Mouse (Mus musculus) heart, embryonic 13.5 days (tissue): ENCODE results near the gene Hnrnpc. TPM values are rescaled to one million over a fixed set of nuclear protein-coding genes. Genes with fewer than 3 reads are reported as not detected.

Experiments
- ATAC-seq: fragments of 200-750 bp; cut with Nextera tagmentation; 2 replicates; pipeline ENCODE4 v1.8.0; 2017; ENCODE audit warnings: moderate TSS enrichment; ENCODE audit not compliant: insufficient number of reproducible peaks, low FRiP score, low TSS enrichment; ENCODE audit errors: extremely low read depth
- H3K27ac ChIP-seq: fragments of 300-500 bp; sonication (generic); replicated peaks from 2 replicates; pipeline ENCODE4 v1.5.1; 2015; ENCODE audit warnings: moderate library complexity, mild to moderate bottlenecking, inconsistent platforms
- H3K27me3 ChIP-seq: fragments of 300-500 bp; sonication (generic); replicated peaks from 2 replicates; pipeline ENCODE4 v1.6.1; 2015; ENCODE audit warnings: mild to moderate bottlenecking, inconsistent platforms
- H3K36me3 ChIP-seq: fragments of 300-500 bp; sonication (generic); 2 replicates; pipeline ENCODE4 v1.6.1; 2015; ENCODE audit warnings: mild to moderate bottlenecking, inconsistent platforms
- H3K4me1 ChIP-seq: fragments of 300-500 bp; sonication (generic); 2 replicates; pipeline ENCODE4 v1.6.1; 2015; ENCODE audit warnings: inconsistent platforms
- H3K4me2 ChIP-seq: fragments of 300-500 bp; sonication (generic); 2 replicates; pipeline ENCODE4 v1.6.1; 2015; ENCODE audit warnings: inconsistent platforms, mild to moderate bottlenecking, moderate library complexity
- H3K4me3 ChIP-seq: fragments of 300-500 bp; sonication (generic); 2 replicates; pipeline ENCODE4 v1.5.1; 2015; ENCODE audit warnings: moderate library complexity, mild to moderate bottlenecking, inconsistent platforms
- H3K9ac ChIP-seq: fragments of 300-500 bp; sonication (generic); 2 replicates; pipeline ENCODE4 v1.6.1; 2015; ENCODE audit warnings: inconsistent platforms, mild to moderate bottlenecking, moderate library complexity
- H3K9me3 ChIP-seq: fragments of 300-500 bp; sonication (generic); 2 replicates; pipeline ENCODE4 v1.6.1; 2016; ENCODE audit warnings: inconsistent platforms
- WGBS: fragments of 180-500 bp; shearing (Covaris S2); methylation state at CpG from one replicate; pipeline ENCODE4 v1.1.7; 2015; ENCODE audit warnings: mixed read lengths; 5-methylcytosine and 5-hydroxymethylcytosine counted together
- polyA plus RNA-seq: library from polyadenylated mRNA; unstranded; fragments of >200 nt; fragmentation: Nextera tagmentation; extraction: Ambion mirVana; gene quantifications from 2 replicates; pipeline ENCODE4 v1.2.1, GENCODE M21; 2015

Gene Hnrnpc
- 340 and 392 TPM in 2 replicates for polyA plus RNA-seq

DNA sequence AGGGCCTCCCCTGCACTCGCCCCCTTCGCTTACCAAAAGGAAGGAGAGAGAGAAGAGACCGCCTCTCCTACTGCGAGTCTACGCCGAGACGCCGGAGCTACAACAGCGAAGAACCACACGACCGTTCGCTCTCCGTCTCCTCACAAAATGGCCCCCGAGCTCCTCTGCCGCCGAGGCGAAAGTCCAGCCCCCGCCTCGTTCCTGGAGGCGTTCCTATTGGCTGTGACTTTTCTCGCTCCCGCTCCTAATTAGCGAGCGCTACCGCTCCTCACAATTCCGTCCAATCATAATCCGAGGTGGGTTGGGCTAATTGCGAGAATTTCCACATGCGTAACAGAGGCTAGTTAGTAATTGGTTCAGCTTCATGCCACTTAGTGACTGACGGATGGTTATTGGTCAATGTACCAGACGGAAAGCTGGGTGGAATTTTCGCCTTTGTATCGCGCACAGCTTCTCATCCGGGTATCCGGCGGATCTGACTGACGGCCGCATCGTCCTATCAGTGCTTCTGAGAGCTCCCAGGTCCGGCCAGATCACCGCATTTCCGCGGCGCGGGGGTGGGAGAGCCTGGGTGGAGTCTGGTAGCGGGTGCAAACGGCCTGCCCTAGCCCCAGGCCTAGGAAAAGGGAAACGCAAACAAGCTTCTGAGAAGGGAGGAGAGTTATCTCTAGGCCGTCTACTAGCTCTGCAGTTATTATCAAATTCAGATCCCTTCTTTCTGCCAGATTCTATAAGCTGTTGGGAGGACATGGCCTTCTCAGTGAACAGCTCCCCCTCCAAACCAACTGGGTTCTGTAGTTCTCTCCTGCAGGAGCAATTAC lies at the start of gene Hnrnpc:
Gene Hnrnpc, minus strand, starts transcription at position 173 of the 821 bp plus-strand sequence.
- Histone ChIP-seq H3K36me3 (peaks cover 12% of the 10 kb centered on the region), H3K4me3 (peak within 1 kb of the TSS; percentile 99), H3K27ac (peak within 1 kb of the TSS; percentile 99), H3K27me3 (no peaks in the 10 kb centered on the region), H3K9ac (peak within 1 kb of the TSS; percentile 100), H3K9me3 (no peaks in the 10 kb centered on the region), H3K4me2 (peak within 1 kb of the TSS; percentile 79), H3K4me1 (peaks cover 43% of the 10 kb centered on the region)
- WGBS, result under 1% methylated on average over 50 of the region's 50 CpGs
- ATAC-seq, result peak; percentile 97

DNA sequence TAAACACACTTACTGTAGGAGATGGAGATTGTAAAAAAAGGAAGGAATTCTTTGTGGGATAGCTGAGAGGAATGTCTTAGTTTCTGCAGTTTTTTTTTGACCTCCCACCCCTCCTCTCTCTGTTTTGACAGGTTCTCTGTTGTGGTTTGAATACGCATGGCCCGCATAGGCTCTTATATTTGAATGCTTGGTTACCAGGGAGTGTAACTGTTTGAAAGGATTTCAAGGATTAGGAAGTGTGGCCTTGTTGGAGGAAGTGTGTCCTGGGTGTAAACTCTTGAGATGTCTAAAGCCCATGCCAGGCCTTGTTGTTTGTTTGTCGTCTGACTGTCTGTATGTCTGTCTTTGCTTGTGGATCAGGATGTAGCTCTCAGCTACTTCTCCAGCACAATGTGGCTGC lies 48.8 kb upstream of the Hnrnpc start:
- no peak overlapping the region for H3K27ac ChIP-seq
- 0 out of 2 replicates have a peak, but pooled peaks cover 3% of the 10 kb centered on the region for H3K36me3 ChIP-seq
- no peaks in the 10 kb centered on the region for H3K27me3 ChIP-seq
- ATAC-seq, result no peak
- H3K4me2 ChIP-seq, result no peak overlapping the region
- H3K4me3 ChIP-seq, result no peak overlapping the region
- 51% methylated on average over 3 of the region's 3 CpGs for WGBS
- no peaks in the 10 kb centered on the region for H3K4me1 ChIP-seq
- no peaks in the 10 kb centered on the region for H3K9me3 ChIP-seq
- H3K9ac ChIP-seq, result no peak overlapping the region

- Histone ChIP-seq H3K27ac (no peak overlapping the region), H3K36me3 (no peaks in the 10 kb centered on the region)
- 38% methylated on average over 7 of the region's 7 CpGs for WGBS
Measured at GRCm38 (mm10) chr14:52152179-52152578, 48.4 kb upstream of the Hnrnpc start.

GRCm38 (mm10) chr14:52149888-52150287 lies 46.1 kb upstream of the Hnrnpc start:
- Histone ChIP-seq H3K27ac (no peak overlapping the region), H3K9me3 (no peaks in the 10 kb centered on the region), H3K27me3 (no peaks in the 10 kb centered on the region), H3K4me3 (no peak overlapping the region), H3K9ac (no peak overlapping the region), H3K4me2 (no peak overlapping the region), H3K36me3 (no peaks in the 10 kb centered on the region), H3K4me1 (no peaks in the 10 kb centered on the region)
- ATAC-seq, result no peak
- WGBS, result 63% methylated on average over 4 of the region's 4 CpGs

More at GRCm38 (mm10) chr14:52152179-52152578, 48.4 kb upstream of the Hnrnpc start:
- no peak overlapping the region for H3K4me3 ChIP-seq
- H3K4me1 ChIP-seq, result no peaks in the 10 kb centered on the region
- no peaks in the 10 kb centered on the region for H3K27me3 ChIP-seq
- H3K9me3 ChIP-seq, result no peaks in the 10 kb centered on the region
- peak overlapping the region; percentile 14; the same call in 1 of the 2 replicates for H3K4me2 ChIP-seq
- no peak for ATAC-seq
- H3K9ac ChIP-seq, result no peak overlapping the region

DNA sequence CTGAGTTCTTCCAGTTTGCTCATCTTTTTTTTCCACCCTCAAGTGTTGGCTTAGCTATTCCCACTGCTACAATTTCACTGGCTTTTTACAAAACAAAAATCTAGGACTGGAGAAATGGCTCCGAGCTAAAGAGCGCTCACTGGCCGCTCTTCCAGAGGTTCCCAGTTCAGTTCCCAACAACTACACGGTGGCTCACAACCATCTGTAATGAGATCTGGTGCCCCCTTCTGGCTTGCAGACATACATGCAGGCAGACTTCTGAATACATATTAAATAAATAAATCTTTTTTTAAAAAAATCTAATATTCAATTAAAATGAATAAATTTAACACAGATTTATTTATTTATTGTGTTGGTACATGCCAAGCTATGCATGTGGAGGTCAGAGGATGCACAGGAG lies 42.7 kb upstream of the Hnrnpc start:
- Histone ChIP-seq H3K4me2 (no peak overlapping the region), H3K9ac (no peak overlapping the region), H3K4me3 (no peak overlapping the region), H3K9me3 (no peaks in the 10 kb centered on the region), H3K36me3 (no peaks in the 10 kb centered on the region), H3K4me1 (no peaks in the 10 kb centered on the region), H3K27me3 (no peaks in the 10 kb centered on the region), H3K27ac (no peak overlapping the region)
- ATAC-seq, result no peak
- 63% methylated on average over 4 of the region's 4 CpGs for WGBS

GRCm38 (mm10) chr14:52144165-52144564 lies 40.3 kb upstream of the Hnrnpc start:
- Histone ChIP-seq H3K27ac (no peak overlapping the region), H3K27me3 (no peaks in the 10 kb centered on the region), H3K9ac (no peak overlapping the region), H3K9me3 (no peaks in the 10 kb centered on the region), H3K36me3 (no peaks in the 10 kb centered on the region), H3K4me3 (no peak overlapping the region), H3K4me1 (peaks cover 17% of the 10 kb centered on the region), H3K4me2 (no peak overlapping the region)
- ATAC-seq, result no peak
- 69% methylated on average over 4 of the region's 4 CpGs for WGBS

DNA sequence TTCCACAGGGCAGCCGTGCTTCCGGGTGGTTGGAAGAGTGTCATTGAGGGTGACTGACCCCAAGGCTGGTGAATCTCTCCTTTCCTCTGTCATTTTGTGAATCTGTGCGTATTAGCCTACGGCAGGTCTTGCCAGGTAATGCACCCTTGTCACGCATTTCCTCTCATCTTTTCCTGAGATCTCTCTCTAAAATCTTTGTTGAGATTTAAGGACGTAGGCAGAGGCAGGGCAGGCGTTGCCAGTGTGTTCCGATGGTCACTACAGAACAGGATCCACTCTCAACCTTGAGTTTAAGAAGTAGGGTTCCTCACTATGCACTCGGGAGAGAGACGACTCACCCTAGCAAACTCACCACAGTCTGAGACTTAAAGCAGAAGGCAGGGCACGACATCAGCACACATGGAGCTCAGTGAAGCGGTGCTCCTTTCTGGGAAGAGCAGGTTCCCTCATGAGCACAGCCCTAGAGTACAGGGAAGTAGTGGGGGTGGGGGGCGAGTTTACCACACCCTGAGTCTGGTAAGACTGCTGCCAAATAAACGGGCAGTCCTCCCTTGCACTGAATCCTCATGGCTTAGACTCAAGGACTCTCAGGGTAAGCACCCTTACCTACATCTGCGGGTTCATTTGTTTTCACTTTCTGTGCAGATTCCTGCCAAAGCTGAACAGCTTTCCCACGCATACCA lies 37.8 kb upstream of the Hnrnpc start:
- ATAC-seq, result no peak
- Histone ChIP-seq H3K9me3 (no peaks in the 10 kb centered on the region), H3K27me3 (no peaks in the 10 kb centered on the region), H3K4me1 (peaks cover 17% of the 10 kb centered on the region), H3K36me3 (no peaks in the 10 kb centered on the region), H3K27ac (no peak overlapping the region), H3K4me3 (peak overlapping the region; percentile 37; the same call in 1 of the 2 replicates), H3K4me2 (peak overlapping the region; percentile 65), H3K9ac (0 out of 2 replicates have a peak overlapping the region, but pooled peaks have one; percentile 19)
- WGBS, result 56% methylated on average over 16 of the region's 16 CpGs

DNA sequence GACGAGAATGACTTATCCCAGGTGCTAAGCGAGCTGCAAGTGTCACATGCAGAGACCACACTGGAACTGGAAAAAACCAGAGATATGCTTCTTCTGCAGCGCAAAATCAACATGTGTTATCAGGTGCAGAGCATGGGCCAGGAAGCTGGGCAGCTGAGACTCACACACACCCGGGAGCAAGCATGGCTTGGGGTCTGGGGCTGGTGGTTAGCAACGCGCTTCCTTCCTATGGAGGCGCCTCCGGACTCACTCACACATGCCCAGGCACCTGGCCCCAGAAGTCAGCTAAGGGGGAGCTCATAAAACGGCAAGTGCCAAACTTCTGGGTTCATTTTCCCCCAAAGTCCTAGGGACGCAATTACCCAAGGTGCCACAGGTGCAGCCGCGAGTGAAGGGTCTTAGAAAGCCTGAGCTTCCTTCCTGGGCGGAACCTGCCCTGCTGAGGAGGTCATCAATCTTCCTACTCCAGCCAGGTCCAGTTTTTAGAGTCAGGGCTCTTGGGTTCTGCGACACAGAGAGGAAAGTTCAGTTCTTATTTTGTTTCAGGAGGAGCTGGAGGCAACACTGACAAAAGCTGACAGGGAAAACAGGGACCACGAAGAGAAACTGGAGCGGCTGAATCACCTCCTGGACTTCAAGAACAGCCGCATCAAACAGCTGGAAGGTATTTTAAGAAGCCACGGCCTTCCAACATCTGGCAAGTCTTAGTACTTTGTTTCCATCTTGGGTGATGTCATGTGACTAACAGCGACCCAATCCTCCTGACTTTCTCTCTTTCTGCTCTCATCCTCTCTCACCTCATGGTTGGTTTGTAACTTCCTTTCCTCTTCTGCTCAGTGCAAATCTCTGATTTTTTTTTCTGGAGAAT lies 37.0 kb upstream of the Hnrnpc start:
- no peaks in the 10 kb centered on the region for H3K36me3 ChIP-seq
- H3K9me3 ChIP-seq, result no peaks in the 10 kb centered on the region
- peak overlapping the region; percentile 65 for H3K4me2 ChIP-seq
- WGBS, result 32% methylated on average over 19 of the region's 19 CpGs
- peaks cover 17% of the 10 kb centered on the region for H3K4me1 ChIP-seq
- H3K27ac ChIP-seq, result 0 out of 2 replicates have a peak overlapping the region, but pooled peaks have one; percentile 20
- H3K4me3 ChIP-seq, result peak overlapping the region; percentile 37
- no peaks in the 10 kb centered on the region for H3K27me3 ChIP-seq
- peak overlapping the region; percentile 59; the same call in 1 of the 2 replicates for H3K9ac ChIP-seq
- no peak for ATAC-seq

DNA sequence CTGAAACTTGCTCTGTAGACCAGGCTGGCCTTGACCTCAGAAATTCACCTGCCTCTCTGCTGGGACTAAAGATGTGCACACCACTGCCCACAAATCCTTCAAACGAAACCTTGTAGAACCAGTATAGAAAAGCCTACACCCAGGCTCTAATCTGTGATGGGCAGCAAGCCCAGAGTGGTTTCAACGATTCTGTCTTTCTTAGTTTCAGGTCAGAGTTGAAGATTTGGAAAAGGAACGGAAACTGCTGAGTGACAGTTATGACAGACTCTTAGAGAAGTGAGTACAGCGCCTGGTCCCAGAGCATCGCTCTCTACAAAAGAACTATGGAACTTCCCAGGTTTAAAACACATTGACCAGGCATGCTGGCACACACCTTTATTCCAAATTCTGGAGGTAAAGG lies 29.8 kb upstream of the Hnrnpc start:
- WGBS, result 63% methylated on average over 5 of the region's 5 CpGs
- no peak overlapping the region for H3K9ac ChIP-seq
- no peaks in the 10 kb centered on the region for H3K9me3 ChIP-seq
- H3K4me2 ChIP-seq, result no peak overlapping the region
- ATAC-seq, result no peak
- H3K27ac ChIP-seq, result no peak overlapping the region
- H3K27me3 ChIP-seq, result no peaks in the 10 kb centered on the region
- no peaks in the 10 kb centered on the region for H3K4me1 ChIP-seq
- H3K4me3 ChIP-seq, result no peak overlapping the region
- H3K36me3 ChIP-seq, result no peaks in the 10 kb centered on the region

- no peak for ATAC-seq
- no peak overlapping the region for H3K9ac ChIP-seq
- H3K4me1 ChIP-seq, result no peaks in the 10 kb centered on the region
- H3K4me2 ChIP-seq, result no peak overlapping the region
- 86% methylated on average over 3 of the region's 3 CpGs for WGBS
- H3K9me3 ChIP-seq, result no peaks in the 10 kb centered on the region
- H3K4me3 ChIP-seq, result no peak overlapping the region
- H3K27me3 ChIP-seq, result peaks cover 17% of the 10 kb centered on the region
- H3K27ac ChIP-seq, result no peak overlapping the region
- no peaks in the 10 kb centered on the region for H3K36me3 ChIP-seq
Measured at GRCm38 (mm10) chr14:52124636-52125035, 20.8 kb upstream of the Hnrnpc start.

GRCm38 (mm10) chr14:52123918-52124317 lies 20.1 kb upstream of the Hnrnpc start:
- WGBS, result 18% methylated on average over 4 of the region's 4 CpGs
- H3K27me3 ChIP-seq, result peaks cover 17% of the 10 kb centered on the region
- no peak for ATAC-seq

More at GRCm38 (mm10) chr14:52123918-52124317, 20.1 kb upstream of the Hnrnpc start:
- Histone ChIP-seq H3K27ac (no peak overlapping the region), H3K36me3 (no peaks in the 10 kb centered on the region), H3K4me2 (no peak overlapping the region), H3K9me3 (no peaks in the 10 kb centered on the region), H3K9ac (peak overlapping the region; percentile 38; the same call in 1 of the 2 replicates), H3K4me1 (0 out of 2 replicates have a peak, but pooled peaks cover under 1% of the 10 kb centered on the region), H3K4me3 (no peak overlapping the region)
